Mouse (Mus musculus): ENCODE data around the gene Pogk. TPM values are rescaled to one million over a fixed set of nuclear protein-coding genes. Genes with fewer than 3 reads are reported as not detected.

Gene Pogk
- total RNA-seq, 4 experiments from 2014 or later, result 41.1 to 43.6 (median 42.4) TPM

DNA sequence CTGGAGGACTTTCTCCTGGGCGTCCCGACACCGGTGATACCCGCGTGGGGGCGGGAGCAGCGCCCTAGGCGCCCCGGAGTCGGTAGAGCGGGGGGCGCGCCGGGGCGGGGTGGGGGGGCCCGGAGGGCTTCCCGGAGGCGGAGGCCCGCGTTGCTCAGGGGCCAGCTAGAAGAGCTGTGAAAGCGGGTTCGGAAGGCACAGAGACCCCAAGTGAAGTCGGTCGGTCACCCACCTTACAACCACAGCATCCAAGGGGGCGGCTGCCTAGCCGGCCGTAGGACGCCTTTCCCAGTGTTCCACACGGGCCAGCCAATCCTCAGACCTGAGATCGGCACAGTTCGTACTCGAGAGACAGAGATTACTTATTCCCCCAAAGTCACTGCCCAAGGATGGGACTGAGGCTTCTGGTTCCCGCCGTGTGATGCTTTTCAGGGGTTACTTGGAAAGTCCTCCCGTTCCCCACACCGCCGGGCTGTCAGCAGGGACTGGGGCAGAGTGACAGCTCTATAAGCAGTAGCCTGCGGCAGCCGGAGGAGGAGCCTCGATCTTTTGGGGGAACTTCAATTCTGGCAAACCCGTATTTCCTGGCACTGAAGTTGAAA is 29.9 kb downstream of the Pogk start:
- DNase-seq (ENCODE audit: low spot score in 2 of 2), result peak in 1 of 2 experiments; percentile 54

DNA sequence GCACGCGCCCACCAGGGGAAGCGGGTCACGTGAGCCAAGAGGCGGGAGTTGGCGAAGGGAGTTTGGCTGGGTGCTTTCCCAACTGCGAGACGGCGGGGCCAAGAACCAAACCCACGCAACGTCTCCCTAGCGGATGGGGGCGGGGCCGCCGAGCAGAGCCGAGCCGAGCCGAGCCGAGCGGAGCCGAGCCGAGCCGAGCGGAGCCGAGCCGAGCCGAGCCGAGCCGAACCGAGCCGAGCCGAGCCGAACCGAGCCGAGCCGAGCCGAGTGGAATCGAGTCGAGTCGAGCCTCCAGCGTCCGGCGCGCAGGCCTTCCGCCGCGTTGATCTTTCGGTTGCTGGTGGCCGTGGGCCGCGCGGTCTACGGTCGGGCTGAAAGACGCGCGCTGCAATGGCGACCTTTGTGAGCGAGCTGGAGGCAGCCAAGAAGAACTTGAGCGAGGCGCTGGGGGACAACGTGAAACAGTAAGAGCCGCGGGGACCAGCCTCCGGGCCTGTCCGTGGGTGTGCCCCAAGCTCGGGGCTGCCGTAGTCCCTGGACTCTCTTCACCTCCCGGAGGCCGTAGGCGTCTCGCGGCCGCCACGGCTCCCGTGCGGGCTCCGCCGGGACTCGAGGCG is 30.5 kb downstream of the Pogk start, which contains the start of gene Tada1:
Tada1 (plus strand) TSS at position 85 of the 617 bp plus-strand sequence.
- DNase-seq (ENCODE audit: low spot score in 2 of 2), result peak; percentile 91 to 92

DNA sequence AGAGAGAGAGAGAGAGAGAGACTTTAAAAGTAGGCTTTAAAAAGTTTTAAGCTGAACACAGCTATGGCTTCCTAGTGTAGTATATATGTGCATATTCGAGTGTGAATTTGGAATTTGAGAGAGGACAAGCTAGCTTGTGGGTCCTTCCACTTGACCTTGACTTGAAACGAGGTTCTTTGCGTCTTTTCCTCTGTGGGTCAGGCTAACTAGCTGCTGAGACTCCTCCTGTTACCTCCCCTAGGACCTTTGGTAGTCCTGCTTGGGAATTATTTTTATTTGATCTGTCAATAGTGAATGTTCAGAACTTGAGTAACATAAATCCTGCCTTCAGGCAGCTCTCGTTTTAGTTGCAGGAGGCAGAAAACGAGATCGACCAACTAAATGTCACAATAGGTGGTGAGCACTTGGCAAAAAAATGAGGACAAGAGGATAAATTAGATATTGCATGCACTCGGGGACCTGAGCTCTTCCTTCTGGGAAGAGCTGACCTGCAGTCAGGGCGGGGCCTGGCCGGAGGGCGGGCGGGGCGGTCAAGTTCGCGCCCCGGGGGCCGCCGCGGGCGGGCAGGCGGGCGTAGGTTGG is 31.1 kb downstream of the Pogk start:
- no peak for DNase-seq (ENCODE audit: low spot score in 2 of 2)

DNA sequence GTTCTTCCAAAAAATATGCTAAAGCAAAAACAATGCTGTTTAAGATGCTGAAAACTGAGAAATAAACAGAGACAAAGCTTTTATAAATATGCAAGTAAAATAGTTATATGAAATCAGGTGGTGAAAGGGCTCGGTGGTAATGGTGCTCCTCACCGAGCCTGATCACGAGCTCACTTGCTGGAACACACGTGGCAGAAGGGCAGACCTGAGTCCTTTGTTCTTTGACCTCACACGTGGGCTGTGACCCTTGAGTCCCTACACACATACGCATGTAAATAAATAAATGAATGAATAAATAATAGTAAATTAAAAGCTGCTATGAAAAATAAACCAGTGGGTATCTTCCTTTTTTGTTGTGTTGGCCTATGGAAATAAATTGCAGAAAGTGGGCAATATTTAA is 32.5 kb downstream of the Pogk start:
- DNase-seq (ENCODE audit: low spot score in 2 of 2), result no peak

DNA sequence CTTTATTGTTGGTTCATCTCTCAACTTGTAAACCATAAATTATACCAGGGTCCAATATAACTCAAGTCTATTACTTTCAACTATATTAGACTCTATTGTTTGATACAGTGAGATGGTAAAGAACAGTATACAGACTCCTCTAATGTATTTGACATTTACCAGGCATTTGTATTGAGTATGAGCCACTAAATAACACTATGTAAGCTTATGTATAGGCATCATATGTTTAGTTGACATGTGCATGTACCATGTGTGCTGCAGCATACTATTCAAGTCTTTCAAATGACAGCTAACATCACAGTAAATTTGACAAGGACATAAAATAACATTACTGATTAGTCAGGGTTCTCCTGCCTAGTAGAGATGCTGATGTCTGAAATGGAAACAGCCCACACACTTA is 46.5 kb downstream of the Pogk start:
- DNase-seq (ENCODE audit: low spot score in 2 of 2), result no peak

DNA sequence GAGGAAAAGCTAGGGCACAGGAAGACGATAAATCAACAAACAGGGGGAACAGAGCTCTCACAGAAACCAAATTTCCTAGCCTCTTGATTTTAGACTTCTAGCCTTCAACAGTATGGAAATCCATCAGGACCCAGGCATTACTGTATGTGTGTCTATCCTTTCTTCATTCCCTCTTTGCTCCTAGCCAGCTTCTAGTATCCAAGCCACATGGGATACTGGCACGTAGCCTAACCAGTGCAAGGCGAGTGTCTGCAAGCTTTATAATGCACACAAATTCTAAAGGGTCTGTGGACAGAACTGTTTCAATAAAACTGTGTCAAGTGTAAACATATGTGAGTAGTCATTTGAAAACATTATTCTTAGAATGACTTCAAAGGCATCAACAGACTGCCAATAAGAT is 47.0 kb downstream of the Pogk start:
- no peak for DNase-seq (ENCODE audit: low spot score in 2 of 2)

DNA sequence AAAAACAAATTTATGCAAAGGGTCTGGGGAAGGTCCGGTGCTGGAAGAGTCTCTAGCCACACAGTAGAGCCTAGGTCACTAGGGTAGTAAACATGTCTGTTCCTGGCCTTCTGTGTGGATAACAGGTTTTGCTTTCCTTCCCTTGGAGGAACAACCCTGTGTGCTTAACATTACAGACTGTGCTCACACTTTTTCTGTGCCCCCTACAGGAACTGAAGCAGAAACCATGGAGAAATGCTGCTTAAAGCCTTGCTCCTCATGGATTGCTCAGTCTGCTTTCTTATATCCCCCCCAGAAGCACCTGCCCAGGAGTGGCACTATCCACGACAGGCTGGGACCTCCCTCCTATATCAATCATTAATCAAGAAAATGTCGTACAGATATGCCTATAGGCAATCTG is 47.8 kb downstream of the Pogk start:
- DNase-seq (ENCODE audit: low spot score in 2 of 2), result no peak

DNA sequence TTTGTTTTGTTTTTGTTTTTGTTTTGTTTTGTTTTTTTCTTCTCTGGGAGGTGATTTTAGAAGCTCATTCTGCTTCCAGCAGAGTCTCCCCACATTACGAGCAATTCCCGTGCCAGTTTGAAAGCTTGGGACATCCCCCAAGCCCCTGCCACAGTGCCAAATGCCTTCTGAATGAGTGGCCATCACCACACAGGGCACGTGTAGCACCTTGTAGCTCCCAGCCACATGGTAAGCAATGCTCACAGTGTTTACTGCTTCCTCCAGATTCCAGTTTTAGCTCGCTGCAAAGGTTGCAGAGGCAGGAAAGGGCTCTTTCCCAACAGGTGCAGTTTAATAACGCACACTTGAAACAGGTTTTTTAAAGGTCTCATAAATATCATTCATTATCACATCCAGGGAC is 48.8 kb downstream of the Pogk start:
- no peak for DNase-seq (ENCODE audit: low spot score in 2 of 2)

DNA sequence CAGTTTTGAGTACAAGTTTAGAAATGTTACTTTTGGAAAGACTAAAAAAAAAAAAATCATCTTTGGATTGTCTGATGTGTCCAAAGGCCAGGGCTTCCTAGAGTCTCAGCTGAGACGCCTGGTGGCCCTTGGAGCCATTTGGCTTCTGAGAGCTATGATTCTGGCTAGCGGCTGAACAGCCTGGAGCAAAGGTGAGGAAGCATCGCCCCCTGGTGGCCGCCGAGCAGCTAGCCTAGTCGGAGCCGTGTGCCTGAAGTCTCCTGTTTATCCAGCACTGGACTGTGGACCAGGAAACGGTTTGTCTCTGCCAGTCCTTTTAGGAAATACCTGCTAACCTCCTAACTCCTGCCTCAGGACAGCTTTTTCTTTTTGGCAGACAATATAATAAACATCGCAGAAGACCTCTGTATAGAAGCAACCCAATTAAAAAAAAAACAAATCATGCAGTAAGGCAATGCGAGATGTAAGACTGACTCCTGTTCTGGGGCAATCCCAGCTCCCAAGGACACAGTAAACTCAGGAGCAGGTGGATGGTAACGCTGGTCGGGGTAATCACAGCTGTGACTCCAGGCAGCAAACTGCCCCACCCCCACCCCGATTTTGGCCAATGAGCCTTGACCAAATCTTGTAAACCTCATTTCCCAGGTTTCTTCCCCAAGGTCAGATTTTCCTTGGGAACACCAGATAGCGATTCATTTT is 49.4 kb downstream of the Pogk start:
- peak; percentile 66 to 79 for DNase-seq (ENCODE audit: low spot score in 2 of 2)

DNA sequence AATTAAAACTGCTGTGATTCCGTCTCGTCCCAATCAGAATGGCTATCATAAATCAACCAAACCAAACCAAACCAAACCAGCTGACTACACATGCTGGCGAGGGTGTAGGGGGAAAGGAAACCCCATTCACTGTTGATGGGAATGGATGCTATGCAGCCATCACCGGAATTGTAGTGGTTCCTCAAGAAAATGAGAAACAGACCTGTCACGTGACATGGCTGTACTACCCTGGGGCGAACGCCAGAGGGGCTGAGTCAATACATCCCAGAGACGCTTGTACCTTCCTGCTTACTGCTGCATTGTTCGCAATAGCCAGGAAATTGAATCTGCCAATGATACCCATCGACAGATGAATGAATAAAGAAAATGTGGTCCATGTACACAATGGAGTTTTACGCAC is 59.9 kb downstream of the Pogk start:
- DNase-seq (ENCODE audit: low spot score in 2 of 2), result no peak

DNA sequence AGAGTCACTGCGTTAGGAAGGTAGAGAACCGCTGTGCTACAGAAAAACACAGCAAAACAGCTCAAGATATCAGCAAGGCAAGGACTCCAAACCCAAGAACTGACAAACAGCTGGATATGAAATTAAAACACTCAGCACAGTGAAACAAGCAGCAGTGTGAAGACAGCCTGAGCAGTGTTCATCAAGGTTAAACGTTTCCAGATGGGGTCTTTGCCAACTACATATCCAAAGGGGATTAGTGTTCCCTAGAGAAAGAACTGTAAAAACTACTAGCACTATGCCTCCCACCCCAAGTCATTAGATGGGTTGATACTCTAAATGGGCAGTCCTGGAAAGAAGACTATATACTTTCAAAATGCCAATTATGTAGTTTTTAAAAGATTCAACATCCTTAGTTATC is 60.3 kb downstream of the Pogk start:
- no peak for DNase-seq (ENCODE audit: low spot score in 2 of 2)

DNA sequence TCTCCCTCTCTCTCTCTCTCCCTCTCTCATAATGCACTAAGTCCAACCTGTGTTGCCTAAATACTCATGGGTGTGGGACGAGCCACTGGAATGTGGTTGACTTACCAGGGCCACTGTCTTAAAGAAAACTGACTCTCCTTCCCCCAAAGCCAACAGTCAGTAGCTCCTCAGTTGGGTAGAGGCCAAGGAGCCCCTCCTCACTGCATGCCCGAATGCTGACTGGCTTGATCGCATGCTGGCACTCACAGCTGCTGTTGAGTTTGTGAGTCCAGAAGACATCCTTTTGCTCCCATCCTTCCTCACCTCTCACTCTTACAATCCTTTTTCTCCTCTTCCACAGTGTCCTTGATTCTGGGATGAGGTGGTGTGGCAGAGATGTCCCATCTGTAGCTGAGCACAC is 62.8 kb downstream of the Pogk start:
- DNase-seq (ENCODE audit: low spot score in 2 of 2), result no peak

DNA sequence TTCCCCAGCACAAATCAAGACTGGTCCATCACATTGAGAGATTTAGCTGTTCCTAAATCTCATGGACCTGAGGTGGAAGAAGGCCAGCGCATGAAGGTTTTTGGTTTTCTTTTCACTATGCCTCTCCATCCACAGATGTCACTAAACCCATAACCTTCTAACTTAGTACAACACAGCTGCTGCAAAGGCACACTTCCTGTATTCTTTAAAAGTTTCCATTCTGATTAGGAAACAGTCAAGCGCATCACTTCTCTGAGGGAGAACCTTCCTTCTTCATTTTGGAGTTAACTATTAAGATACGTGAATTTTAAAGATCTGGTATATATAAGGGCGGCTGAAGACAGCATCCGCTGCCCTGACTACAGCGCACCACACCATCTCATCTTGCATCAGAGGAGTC is 64.1 kb downstream of the Pogk start:
- no peak for DNase-seq (ENCODE audit: low spot score in 2 of 2)

DNA sequence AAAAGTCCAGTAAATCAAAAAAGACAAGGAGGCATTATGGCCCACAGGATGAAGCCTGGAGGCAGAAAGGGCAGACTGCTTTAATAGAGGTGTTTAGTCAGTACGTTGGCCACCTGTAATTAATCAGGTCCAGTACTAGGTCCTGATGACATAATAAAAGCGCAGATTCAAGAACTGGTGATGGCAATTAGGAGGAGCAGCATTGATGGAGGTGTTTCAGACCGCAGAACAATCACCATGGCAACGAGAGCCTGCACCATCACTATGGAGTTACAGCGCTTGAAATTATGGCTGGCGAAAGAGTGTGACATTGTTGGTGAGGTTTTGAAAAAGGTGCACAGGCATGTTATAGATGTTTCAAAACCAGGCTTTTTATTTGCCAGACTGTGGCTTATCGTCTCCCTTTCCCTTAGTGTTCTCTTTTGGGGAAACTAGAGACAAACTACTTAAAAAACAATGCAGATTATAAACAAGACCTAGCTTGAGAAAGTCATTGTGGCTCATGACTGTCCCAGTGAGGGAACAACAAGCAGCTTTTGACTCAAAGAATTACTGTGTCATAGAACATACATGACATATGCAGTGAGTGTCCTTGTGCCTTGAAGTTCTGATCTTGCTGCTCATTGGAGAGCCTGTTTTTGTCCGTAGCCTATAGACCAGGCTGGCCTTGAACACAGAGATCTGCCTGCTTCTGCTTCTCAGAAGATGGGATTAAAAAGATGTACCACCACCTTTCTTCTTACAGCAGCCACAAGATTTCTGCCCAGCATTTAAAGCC is 65.2 kb downstream of the Pogk start:
- DNase-seq (ENCODE audit: low spot score in 2 of 2), result peak in 1 of 2 experiments; percentile 29

DNA sequence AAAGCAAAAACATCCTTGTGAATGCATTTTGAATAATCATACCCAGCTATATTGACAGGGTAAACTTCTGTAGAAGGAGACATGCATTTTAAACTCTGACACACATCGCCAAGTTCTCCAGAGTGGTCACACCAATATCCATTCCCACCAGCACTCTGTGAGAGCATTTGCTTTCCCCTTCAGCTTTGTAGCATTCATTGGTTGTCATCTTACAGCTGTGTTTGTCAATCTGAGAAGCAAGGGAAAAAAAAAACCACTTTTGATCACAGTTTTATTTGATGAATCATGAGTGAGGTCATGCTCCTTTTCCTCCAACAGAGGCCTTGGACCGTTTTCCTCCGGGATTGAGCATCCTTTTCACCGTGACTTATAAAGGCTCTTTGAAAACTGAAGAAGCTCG is 66.1 kb downstream of the Pogk start:
- no peak for DNase-seq (ENCODE audit: low spot score in 2 of 2)

DNA sequence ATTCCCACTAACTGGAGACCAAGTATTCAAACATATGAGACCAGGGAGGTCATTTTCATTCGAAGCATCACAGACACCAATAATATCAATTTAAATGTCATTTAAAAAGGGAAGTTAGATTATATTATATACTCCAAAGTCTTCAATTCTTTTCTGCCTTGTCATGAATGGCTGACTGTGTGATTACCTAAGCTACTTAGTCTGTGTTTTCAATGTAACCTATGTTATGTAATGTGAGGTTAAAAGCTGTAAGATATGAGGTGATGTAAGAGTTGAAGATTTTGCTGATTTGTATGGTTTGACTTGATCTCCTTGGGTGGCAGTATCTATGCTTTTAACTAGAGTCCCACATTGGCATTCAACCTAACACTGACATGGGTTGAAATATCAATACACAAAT is 67.1 kb downstream of the Pogk start:
- DNase-seq (ENCODE audit: low spot score in 2 of 2), result no peak

DNA sequence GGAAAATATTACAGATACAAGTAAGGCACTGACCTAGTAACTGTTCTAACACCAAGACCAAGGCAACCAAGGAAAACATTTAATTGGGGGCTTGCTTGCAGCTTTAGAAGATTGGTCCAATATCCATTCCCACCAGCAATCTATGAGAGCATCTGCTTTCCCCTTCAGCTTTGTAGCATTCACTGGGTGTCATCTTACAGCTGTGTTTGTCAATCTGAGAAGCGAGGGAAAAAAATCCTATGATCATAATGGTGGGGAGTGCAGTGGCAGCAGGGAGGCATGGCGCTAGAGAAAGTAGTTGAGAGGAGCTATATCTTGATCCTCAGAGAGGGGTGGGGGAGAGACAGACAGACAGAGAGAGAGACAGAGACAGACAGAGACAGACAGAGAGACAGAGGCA is 67.6 kb downstream of the Pogk start:
- no peak for DNase-seq (ENCODE audit: low spot score in 2 of 2)

DNA sequence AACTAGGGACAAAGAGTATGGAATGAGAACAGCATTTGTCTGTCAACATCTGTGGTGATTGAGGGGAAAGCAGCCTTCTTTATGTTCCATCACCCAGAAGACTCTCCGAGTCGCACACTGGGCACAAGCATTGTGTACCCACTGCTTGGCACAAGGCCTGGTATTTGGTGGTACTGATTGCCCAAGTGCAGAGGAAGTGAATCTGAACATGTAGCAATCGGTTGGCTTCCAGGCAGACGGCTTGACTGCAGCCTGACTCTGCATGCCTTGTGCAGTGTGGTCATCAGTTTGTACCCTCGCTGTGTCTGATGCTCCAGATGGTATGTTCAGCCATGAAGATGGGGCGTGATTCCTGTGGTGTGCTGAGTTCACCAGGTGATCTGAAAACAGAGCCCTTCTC is 70.6 kb downstream of the Pogk start:
- no peak for DNase-seq (ENCODE audit: low spot score in 2 of 2)
